Mouse (Mus musculus): ENCODE results near the gene Pax9. TPM values are rescaled to one million over a fixed set of nuclear protein-coding genes. Genes with fewer than 3 reads are reported as not detected.

Gene Pax9
- 0.04 and 0.10 TPM in 2 replicates for polyA plus RNA-seq (2015; fragmentation: Nextera tagmentation; extraction: Ambion mirVana)

DNA sequence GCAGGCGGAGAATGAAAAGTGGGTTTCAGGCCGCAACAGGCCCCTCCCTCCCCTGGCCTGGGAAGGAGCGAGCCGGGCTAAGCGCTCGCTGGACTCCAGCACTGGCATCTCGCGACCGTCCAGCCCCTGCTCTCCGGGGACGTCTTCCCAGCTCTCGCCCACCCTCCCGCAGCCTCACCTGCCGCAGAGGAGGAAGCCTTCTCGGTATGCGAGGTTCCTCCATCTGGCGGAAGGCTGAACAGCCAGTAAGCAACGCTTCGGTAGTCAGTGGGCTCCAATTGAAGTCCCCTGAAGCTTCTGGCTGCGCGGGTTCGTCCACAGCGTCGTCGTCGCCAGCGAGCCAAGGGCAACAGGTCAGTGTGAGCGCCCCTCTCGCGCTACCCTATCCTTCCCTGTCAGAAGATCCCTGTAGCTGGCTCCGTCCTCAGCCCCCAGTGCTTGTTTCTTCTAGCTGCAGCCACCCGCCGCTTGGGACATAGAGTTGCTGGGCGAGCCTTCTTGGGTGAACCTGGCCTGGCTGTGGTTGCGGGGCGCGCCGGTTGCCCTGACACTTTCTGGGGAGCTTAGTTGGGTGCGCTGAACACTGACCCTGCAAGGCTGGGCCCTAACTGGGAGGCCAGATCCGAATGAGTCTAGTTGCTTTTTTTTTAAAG, at the start of gene Pax9:
Gene Pax9 (plus strand): TSS at position 341 of the 653 bp plus-strand sequence.
- H3K9ac ChIP-seq (ENCODE audit: low read depth, low read length): no peak within 1 kb of the TSS
- ATAC-seq (replicated peaks; ENCODE audit: low FRiP score, low read depth) (no peak), DNase-seq (ENCODE audit: low spot score) (no peak)
- H3K4me3 ChIP-seq (replicated peaks; ENCODE audit: low read depth, low read length): 0 out of 2 replicates have a peak within 1 kb of the TSS, but pooled peaks have one; percentile 5
- no peaks in the 10 kb centered on the region for H3K36me3 ChIP-seq (ENCODE audit: insufficient read depth, low read length)
- H3K4me1 ChIP-seq (replicated peaks; ENCODE audit: insufficient read depth, low read length): peaks cover 10% of the 10 kb centered on the region
- peak within 1 kb of the TSS; percentile 33 for H3K4me2 ChIP-seq (ENCODE audit: low read length)
- no peak for TF ChIP-seq CTCF (IDR thresholded peaks at IDR 0.05; ENCODE audit: low read depth)
- H3K9me3 ChIP-seq (replicated peaks; ENCODE audit: low read length): no peaks in the 10 kb centered on the region
- H3K27ac ChIP-seq: no peak within 1 kb of the TSS
- peaks cover 95% of the 10 kb centered on the region for H3K27me3 ChIP-seq (ENCODE audit: insufficient read depth, low read length)
- 1% methylated on average over 33 of the region's 40 CpGs for WGBS

DNA sequence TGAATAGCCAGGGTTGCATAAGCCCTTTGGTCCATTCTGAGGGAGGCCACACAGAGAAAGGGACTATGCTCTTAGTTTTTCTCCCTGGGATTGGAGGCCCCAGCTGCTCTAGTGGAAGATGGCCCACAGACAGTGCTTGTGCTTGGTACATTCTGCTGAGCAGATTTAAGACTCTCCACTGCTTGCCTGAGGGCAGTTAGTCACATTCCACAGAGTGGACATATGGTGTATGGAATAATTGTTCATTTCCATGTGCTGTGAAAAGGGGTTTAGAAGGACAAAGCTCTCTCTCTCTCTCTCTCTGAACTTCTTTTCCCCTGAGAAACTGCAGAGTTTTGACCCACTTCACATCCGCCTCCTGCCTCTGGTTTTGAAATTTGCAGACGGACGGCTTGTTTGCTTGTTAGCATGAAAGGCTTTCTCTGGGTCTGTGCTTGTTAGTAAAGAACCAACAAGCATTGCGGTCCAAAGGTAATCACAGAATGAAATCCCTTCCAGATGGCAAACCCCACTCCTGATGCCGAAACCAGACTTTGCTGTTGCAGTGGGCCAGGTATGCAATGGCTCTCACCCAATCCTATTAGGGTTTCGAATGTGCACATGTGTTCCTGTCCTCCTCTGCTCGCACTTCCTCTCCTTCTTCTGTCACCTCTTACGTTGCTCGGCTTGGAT, 22.0 kb upstream of the Pax9 start:
- no peak for TF ChIP-seq CTCF (IDR thresholded peaks at IDR 0.05; ENCODE audit: low read depth)
- 84% methylated on average over 9 of the region's 9 CpGs for WGBS
- H3K4me3 ChIP-seq (replicated peaks; ENCODE audit: low read depth, low read length): no peak overlapping the region
- ATAC-seq (replicated peaks; ENCODE audit: low FRiP score, low read depth) (no peak), DNase-seq (ENCODE audit: low spot score) (no peak)
- no peaks in the 10 kb centered on the region for H3K27me3 ChIP-seq (ENCODE audit: insufficient read depth, low read length)
- no peaks in the 10 kb centered on the region for H3K4me1 ChIP-seq (replicated peaks; ENCODE audit: insufficient read depth, low read length)
- no peak overlapping the region for H3K9ac ChIP-seq (ENCODE audit: low read depth, low read length)
- no peaks in the 10 kb centered on the region for H3K9me3 ChIP-seq (replicated peaks; ENCODE audit: low read length)
- H3K36me3 ChIP-seq (ENCODE audit: insufficient read depth, low read length): no peaks in the 10 kb centered on the region
- H3K4me2 ChIP-seq (ENCODE audit: low read length): no peak overlapping the region
- no peak overlapping the region for H3K27ac ChIP-seq

- DNase-seq (ENCODE audit: low spot score) (no peak), ATAC-seq (replicated peaks; ENCODE audit: low FRiP score, low read depth) (no peak)
- WGBS: 92% methylated on average over 9 of the region's 9 CpGs
- Histone ChIP-seq H3K4me1 (replicated peaks; ENCODE audit: insufficient read depth, low read length) (no peaks in the 10 kb centered on the region), H3K9ac (ENCODE audit: low read depth, low read length) (no peak overlapping the region), H3K9me3 (replicated peaks; ENCODE audit: low read length) (no peaks in the 10 kb centered on the region), H3K4me2 (ENCODE audit: low read length) (no peak overlapping the region), H3K27ac (no peak overlapping the region), H3K27me3 (ENCODE audit: insufficient read depth, low read length) (no peaks in the 10 kb centered on the region), H3K36me3 (ENCODE audit: insufficient read depth, low read length) (no peaks in the 10 kb centered on the region), H3K4me3 (replicated peaks; ENCODE audit: low read depth, low read length) (no peak overlapping the region)
- TF ChIP-seq CTCF (IDR thresholded peaks at IDR 0.05; ENCODE audit: low read depth): no peak
These were observed 20.8 kb upstream of the Pax9 start for GRCm38 (mm10) chr12:56670795-56671194.

- Histone ChIP-seq H3K9ac (ENCODE audit: low read depth, low read length) (no peak overlapping the region), H3K4me2 (ENCODE audit: low read length) (no peak overlapping the region), H3K4me1 (replicated peaks; ENCODE audit: insufficient read depth, low read length) (no peaks in the 10 kb centered on the region), H3K4me3 (replicated peaks; ENCODE audit: low read depth, low read length) (no peak overlapping the region), H3K36me3 (ENCODE audit: insufficient read depth, low read length) (no peaks in the 10 kb centered on the region), H3K27me3 (ENCODE audit: insufficient read depth, low read length) (0 out of 2 replicates have a peak, but pooled peaks cover 3% of the 10 kb centered on the region), H3K27ac (no peak overlapping the region), H3K9me3 (replicated peaks; ENCODE audit: low read length) (no peaks in the 10 kb centered on the region)
- 41% methylated on average over 3 of the region's 3 CpGs for WGBS
- ATAC-seq (replicated peaks; ENCODE audit: low FRiP score, low read depth) (no peak), DNase-seq (ENCODE audit: low spot score) (no peak)
- TF ChIP-seq CTCF (IDR thresholded peaks at IDR 0.05; ENCODE audit: low read depth): peak; percentile 64
These were observed 16.8 kb upstream of the Pax9 start for GRCm38 (mm10) chr12:56674726-56675125.

- ATAC-seq (replicated peaks; ENCODE audit: low FRiP score, low read depth) (no peak), DNase-seq (ENCODE audit: low spot score) (no peak)
- 52% methylated on average over 7 of the region's 7 CpGs for WGBS
- Histone ChIP-seq H3K4me3 (replicated peaks; ENCODE audit: low read depth, low read length) (no peak overlapping the region), H3K9ac (ENCODE audit: low read depth, low read length) (no peak overlapping the region), H3K4me2 (ENCODE audit: low read length) (no peak overlapping the region), H3K27me3 (ENCODE audit: insufficient read depth, low read length) (peaks cover 30% of the 10 kb centered on the region), H3K27ac (no peak overlapping the region), H3K4me1 (replicated peaks; ENCODE audit: insufficient read depth, low read length) (no peaks in the 10 kb centered on the region), H3K36me3 (ENCODE audit: insufficient read depth, low read length) (no peaks in the 10 kb centered on the region), H3K9me3 (replicated peaks; ENCODE audit: low read length) (no peaks in the 10 kb centered on the region)
- no peak for TF ChIP-seq CTCF (IDR thresholded peaks at IDR 0.05; ENCODE audit: low read depth)
These were observed 13.9 kb upstream of the Pax9 start for GRCm38 (mm10) chr12:56677620-56678019.

GRCm38 (mm10) chr12:56681096-56681811, 10.3 kb upstream of the Pax9 start:
- Histone ChIP-seq H3K9me3 (replicated peaks; ENCODE audit: low read length) (no peaks in the 10 kb centered on the region), H3K27me3 (ENCODE audit: insufficient read depth, low read length) (peaks cover 57% of the 10 kb centered on the region), H3K4me2 (ENCODE audit: low read length) (peak overlapping the region; percentile 37), H3K4me3 (replicated peaks; ENCODE audit: low read depth, low read length) (0 out of 2 replicates have a peak overlapping the region, but pooled peaks have one; percentile 6), H3K9ac (ENCODE audit: low read depth, low read length) (no peak overlapping the region), H3K36me3 (ENCODE audit: insufficient read depth, low read length) (no peaks in the 10 kb centered on the region), H3K27ac (no peak overlapping the region), H3K4me1 (replicated peaks; ENCODE audit: insufficient read depth, low read length) (no peaks in the 10 kb centered on the region)
- 1% methylated on average over 38 of the region's 38 CpGs for WGBS
- ATAC-seq (replicated peaks; ENCODE audit: low FRiP score, low read depth) (peak; percentile 49), DNase-seq (ENCODE audit: low spot score) (peak; percentile 63)
- TF ChIP-seq CTCF (IDR thresholded peaks at IDR 0.05; ENCODE audit: low read depth): peak; percentile 66
